Mouse (Mus musculus) thymus, adult 2 months (tissue): ENCODE data around the gene Wdr70.

Source experiments
- CTCF ChIP-seq: fragments of 200-500 bp; IDR thresholded peaks from 2 replicates; pipeline ENCODE4 v1.5.1; 2012; ENCODE audit warnings: mild to moderate bottlenecking, control low read depth, low read length, moderate library complexity, borderline replicate concordance; ENCODE audit not compliant: control insufficient read depth, poor library complexity, insufficient read depth; ENCODE audit errors: extremely low read depth
- POLR2A ChIP-seq: fragments of 200-500 bp; IDR thresholded peaks from 2 replicates; pipeline ENCODE4 v1.6.1; 2012; ENCODE audit warnings: mild to moderate bottlenecking, low read length, control low read depth, moderate library complexity; ENCODE audit not compliant: control insufficient read depth, poor library complexity, insufficient read depth; ENCODE audit errors: extremely low read depth

GRCm38 (mm10) chr15:7972528-7972927 lies 126.5 kb downstream of the Wdr70 start:
- TF ChIP-seq CTCF (no peak), POLR2A (no peak)
